Mouse (Mus musculus) left cerebral cortex, adult 2 months (tissue): ENCODE data around the gene Tenm2. TPM values are rescaled to one million over a fixed set of nuclear protein-coding genes. Genes with fewer than 3 reads are reported as not detected.

Experiments used
- DNase-seq, 2 experiments: peaks; one replicate each; pipeline ENCODE4 v3.0.0; 2021 to 2022; ENCODE audit warnings: low spot score in 2 of 2, mixed read lengths in 1 of 2; ENCODE audit errors: extremely low spot score in 1 of 2
- H3K27ac ChIP-seq: fragments of 200-600 bp; 2 replicates; pipeline ENCODE4 v1.8.1; 2022
- H3K4me3 ChIP-seq: fragments of 200-600 bp; 2 replicates; pipeline ENCODE4 v1.8.1; 2022
- CTCF ChIP-seq: fragments of 200-600 bp; IDR thresholded peaks from 2 replicates; pipeline ENCODE4 v1.8.1; 2022; ENCODE audit warnings: antibody characterized with exemption, mild to moderate bottlenecking, moderate library complexity
- intact Hi-C: fragments of 180-260 bp; cut with DNase I; formaldehyde crosslinking; loops from one replicate; pipeline ENCODE4 v1.15.1; 2025
- total RNA-seq, 2 experiments: library from RNA; stranded (reverse); gene quantifications; 2 replicates each; pipeline ENCODE4 v1.2.3; 2021

Gene Tenm2
- total RNA-seq, 2 experiments from 2014 or later: 98.0 to 98.5 TPM

GRCm38 (mm10) chr11:36678542-36678941 lies 557.2 kb downstream of the Tenm2 start:
- intact Hi-C loops: loop anchor here (5.0 kb wide), 2 partner anchors 456 to 631 kb away; no protein-coding TSS in a partner anchor
- no peak for TF ChIP-seq CTCF
- Histone ChIP-seq H3K4me3 (peak overlapping the region; percentile 55), H3K27ac (peak overlapping the region; percentile 95)
- DNase-seq: no peak

DNA sequence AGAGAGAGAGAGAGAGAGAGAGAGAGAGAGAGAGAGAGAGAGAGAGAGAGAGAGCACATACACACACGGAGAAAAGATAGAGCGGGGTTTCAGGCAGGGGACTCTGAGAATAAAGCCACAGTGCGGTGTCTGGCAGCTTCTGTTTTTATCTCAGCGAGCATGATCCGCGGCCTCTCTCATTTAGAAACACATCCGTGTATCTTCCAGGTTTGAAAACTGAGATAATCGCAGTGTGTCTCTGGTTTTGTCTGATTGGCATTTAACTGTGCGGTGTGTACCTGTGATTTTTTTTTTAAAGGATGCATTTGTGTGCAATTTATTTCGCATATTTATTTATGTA lies 557.7 kb downstream of the Tenm2 start:
- DNase-seq: no peak
- H3K27ac ChIP-seq: peak overlapping the region; percentile 95
- intact Hi-C loops: loop anchor here (5.0 kb wide), 2 partner anchors 456 to 631 kb away; no protein-coding TSS in a partner anchor
- H3K4me3 ChIP-seq: peak overlapping the region; percentile 55
- no peak for TF ChIP-seq CTCF

DNA sequence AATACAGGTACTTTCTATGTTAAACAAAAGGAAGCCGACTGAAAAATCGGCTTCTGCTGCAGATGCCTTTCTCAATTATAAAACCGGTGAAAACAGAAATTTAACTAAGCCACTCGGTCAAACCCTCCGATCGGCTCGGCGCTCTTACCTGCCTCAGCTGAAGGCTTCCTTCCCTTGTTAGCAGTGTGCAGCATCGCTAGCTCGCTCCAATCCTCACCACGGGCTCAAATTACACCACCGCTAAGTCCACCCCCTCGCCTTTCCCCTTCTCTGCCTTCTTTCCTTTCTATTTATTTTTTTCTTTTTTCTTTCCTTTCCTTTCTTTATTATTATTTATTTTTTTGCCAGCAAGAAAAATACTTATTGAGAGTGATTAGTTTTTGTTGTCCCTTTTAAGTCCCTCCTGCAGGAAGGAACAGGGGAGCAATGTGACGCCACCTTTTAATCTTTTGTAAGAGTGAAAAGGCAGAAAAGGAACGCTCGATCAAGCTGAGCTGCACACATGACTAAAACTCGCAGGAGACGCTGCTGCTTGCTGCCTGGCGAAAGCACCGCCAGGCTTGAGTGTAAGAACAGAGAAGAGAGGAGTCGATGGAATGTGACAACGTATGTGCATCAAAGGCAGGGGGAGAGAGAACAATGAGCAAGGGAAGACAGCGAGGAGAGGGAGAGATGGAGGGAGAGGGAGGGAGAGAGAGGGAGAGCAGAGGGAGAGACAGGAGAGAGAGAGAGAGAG lies 558.3 kb downstream of the Tenm2 start:
- Histone ChIP-seq H3K27ac (peak overlapping the region; percentile 95), H3K4me3 (peak overlapping the region; percentile 55)
- intact Hi-C loops: loop anchor here (1.0 to 5.0 kb wide), 3 partner anchors 455 to 630 kb away; no protein-coding TSS in a partner anchor
- no peak for TF ChIP-seq CTCF
- peak; percentile 42 to 58 for DNase-seq

GRCm38 (mm10) chr11:36676446-36677284 lies 559.1 kb downstream of the Tenm2 start:
- no peak for DNase-seq
- intact Hi-C loops: loop anchor here (1.0 to 5.0 kb wide), 3 partner anchors 454 to 629 kb away; no protein-coding TSS in a partner anchor
- no peak for TF ChIP-seq CTCF
- Histone ChIP-seq H3K4me3 (peak overlapping the region; percentile 55), H3K27ac (peak overlapping the region; percentile 95)

DNA sequence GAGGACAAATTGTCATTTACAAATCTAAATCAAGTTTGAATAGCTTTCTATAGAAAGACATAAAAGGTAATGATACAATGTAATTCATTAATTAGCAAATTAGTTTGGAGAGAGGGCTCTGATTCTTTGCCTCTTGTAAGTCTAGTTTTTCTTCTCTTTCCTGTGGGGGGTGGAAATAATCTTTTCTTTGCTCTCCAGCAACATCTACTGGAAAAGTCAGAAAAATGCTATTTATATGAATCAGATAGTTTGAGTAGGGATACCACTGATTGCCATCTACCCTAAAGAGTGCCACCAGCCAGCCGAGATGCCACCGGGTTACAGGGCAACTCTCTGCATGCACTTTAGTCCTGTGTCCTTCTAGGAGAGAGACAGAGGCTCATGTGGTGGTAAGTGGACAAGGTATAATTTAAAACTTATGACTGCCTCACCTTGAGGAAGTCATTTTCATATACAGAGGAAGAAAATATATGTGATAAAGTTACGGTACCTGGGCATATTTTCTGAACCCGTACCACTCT lies 560.8 kb downstream of the Tenm2 start:
- TF ChIP-seq CTCF: peak; percentile 29
- Histone ChIP-seq H3K4me3 (peak overlapping the region; percentile 55), H3K27ac (peak overlapping the region; percentile 95; the same call in 1 of the 2 replicates)
- intact Hi-C loops: loop anchor here (5.0 kb wide), 2 partner anchors 453 to 628 kb away; no protein-coding TSS in a partner anchor
- DNase-seq: no peak

DNA sequence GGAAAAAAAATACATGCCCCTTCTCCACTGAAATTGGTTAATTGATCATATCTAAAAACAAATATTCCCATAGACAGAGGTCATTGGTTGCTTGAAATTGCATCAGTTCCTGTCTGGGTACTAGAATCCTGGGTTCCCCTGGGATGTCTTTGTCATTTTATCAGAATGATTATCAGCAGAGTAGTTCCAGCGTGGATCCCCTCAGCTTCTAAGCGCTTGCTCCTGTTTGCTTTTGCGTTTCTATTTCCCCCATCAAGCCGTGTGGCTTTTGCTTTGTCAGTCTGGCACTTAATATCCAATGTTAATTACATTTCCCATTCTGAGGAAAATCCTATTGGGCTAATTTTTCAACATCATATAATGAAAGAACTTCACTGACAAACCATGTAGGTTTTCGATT lies 561.6 kb downstream of the Tenm2 start:
- intact Hi-C loops: no loop called here
- DNase-seq: no peak
- no peak for TF ChIP-seq CTCF
- Histone ChIP-seq H3K4me3 (no peak overlapping the region), H3K27ac (no peak overlapping the region; the same call in 1 of the 2 replicates)

DNA sequence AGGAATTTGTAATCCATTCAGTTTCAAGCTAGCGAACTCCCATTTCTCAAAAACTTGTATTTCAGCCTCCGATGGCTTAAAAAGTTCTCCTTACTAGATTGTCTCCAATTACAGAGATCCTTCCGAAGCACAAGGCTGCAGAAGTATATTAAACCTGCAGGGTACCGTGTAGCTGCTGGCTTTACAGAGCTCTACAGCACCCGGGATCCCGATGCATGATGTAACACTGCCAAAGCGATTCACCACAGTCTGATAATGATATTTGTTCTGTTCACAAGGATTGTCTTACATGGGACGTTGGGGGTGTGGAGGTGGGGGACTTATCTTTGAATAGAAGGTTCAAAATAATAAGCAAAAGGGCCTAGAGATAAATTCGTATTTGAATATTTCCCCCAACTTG lies 564.6 kb downstream of the Tenm2 start:
- intact Hi-C loops: no loop called here
- no peak for DNase-seq
- no peak; the same call in 1 of the 2 replicates for TF ChIP-seq CTCF
- no peak overlapping the region for H3K27ac ChIP-seq
- no peak overlapping the region for H3K4me3 ChIP-seq

GRCm38 (mm10) chr11:36664026-36664425 lies 571.7 kb downstream of the Tenm2 start:
- TF ChIP-seq CTCF: no peak
- DNase-seq: no peak
- Histone ChIP-seq H3K4me3 (no peak overlapping the region), H3K27ac (no peak overlapping the region)
- intact Hi-C loops: no loop called here

- Histone ChIP-seq H3K4me3 (no peak overlapping the region), H3K27ac (no peak overlapping the region)
- DNase-seq: no peak
- intact Hi-C loops: no loop called here
- no peak for TF ChIP-seq CTCF
These were observed 572.2 kb downstream of the Tenm2 start for GRCm38 (mm10) chr11:36663571-36663970.

DNA sequence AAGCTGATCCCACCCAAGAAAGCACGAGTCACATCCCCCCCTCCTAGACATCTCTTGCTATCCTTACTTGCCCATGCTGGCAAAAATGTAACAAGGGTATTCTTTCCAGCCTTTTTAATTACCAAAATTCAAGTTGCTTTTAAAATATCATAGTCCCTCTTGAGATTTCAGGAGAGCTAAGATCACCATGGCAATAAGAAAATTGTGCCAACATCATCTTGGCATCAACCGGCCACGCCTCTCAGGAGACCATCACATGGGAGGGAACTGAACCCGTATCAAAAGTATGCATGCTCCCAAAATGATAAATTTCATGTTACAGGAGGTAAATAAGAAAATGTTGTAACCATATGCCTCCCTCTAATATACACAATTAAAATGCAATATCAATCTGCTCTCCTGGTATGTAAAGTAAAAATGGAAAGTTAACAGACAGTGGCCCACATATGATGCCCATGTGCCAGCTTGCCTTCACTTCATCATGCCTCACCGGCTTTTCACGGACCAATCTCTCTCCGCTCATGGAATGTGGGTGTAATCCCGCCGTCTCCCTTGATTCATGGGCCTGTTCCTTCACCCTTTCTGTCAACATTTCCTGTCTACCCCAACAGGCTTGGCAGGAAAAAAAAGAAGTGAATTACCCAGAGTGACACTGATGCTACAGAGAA lies 582.0 kb downstream of the Tenm2 start:
- DNase-seq: no peak
- TF ChIP-seq CTCF: no peak
- no peak overlapping the region for H3K27ac ChIP-seq
- no peak overlapping the region for H3K4me3 ChIP-seq
- intact Hi-C loops: no loop called here

DNA sequence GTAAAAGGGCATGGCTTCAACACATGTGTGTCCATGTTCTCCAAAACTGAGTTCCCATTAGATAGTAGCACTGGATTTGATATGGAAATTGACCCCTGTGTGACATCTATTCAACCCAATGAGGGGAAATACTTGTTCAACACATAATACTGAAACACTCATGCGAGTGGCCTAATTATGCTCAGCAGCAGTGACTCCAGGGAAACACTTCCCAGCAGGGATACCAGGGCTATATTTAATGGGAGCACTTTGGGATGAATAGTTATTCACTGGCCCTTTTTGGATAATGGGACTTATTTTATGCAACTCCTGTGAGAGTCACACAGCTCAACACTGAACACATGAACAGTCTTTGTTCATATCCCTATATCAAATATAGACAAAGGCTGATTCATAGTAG lies 588.6 kb downstream of the Tenm2 start:
- no peak for DNase-seq
- Histone ChIP-seq H3K4me3 (no peak overlapping the region), H3K27ac (no peak overlapping the region)
- intact Hi-C loops: no loop called here
- no peak for TF ChIP-seq CTCF
